Mouse (Mus musculus) erythroblast, embryonic 14.5 days (primary cell): ENCODE data around the gene Dzip1.

Experiments used
- GATA1 ChIP-seq: IDR thresholded peaks from 2 replicates; pipeline ENCODE4 v1.6.1; 2012; ENCODE audit warnings: low read length, inconsistent platforms, mixed read lengths
- TAL1 ChIP-seq: IDR thresholded peaks from 3 replicates; pipeline ENCODE4 v1.6.1; 2012; ENCODE audit warnings: low read length, inconsistent platforms, mixed read lengths

- TF ChIP-seq GATA1, result no peak
- TF ChIP-seq TAL1, result no peak
Observed at GRCm38 (mm10) chr14:118850696-118851035, 74.6 kb downstream of the Dzip1 start.
